In the genomic region with DNA sequence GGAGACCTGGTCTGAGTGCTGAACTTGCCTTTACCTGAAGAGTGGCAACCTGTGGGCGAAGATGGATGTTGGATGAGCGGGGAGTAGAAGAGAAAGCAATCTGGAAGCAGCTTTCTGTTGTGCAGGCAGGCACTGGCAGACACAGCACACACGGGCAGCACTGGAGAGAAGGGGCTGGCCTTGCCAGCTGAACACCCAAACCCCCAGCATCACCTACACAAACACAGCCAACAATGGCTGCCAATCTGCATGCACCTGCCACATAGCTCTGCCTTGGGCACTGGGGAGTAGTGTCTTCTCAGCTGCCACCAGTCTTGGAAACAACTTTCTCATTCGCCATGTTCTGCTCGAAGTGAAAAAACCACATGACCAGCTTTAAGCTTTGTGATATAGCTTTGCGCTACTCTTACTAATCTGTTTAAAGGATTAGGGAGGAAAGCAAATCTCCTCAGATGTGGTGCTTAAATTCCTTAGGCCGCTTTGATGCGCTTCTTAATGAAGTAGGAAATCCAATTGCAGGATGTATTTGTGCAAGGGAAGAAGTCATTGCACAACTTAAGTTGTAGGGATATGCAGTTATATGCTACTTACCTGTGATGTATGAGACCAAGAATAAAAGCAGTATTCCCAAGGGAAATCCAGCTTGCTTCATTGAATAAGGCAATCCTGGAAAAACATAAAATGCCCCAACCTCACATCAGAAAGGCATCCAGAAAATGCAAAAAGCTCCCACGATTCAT, we compare ENCODE assay signal across 18 mouse cellular contexts. TPM values are rescaled to one million over a fixed set of nuclear protein-coding genes. Genes with fewer than 3 reads are reported as not detected.
"Had no signal": no experiment of that assay in that cellular context is flagged by ENCODE, and none has a peak within 500 bp of the region (broad histone marks: within the 10 kb centered on the region; RNA-seq: fewer than 3 reads in every experiment).

No protein-coding gene starts in this region.

- H3K36me3 ChIP-seq: limb, embryonic 10.5 days; liver, embryonic 15.5 days; neural tube, embryonic 15.5 days had no signal

- H3K9me3 ChIP-seq: limb, embryonic 10.5 days; liver, embryonic 15.5 days; neural tube, embryonic 15.5 days had no signal

- DNase-seq: kidney, adult 9 months; kidney, postnatal 10 days; kidney, postnatal 4 days; lung, adult 2 months; lung, postnatal 4 days; right cerebral cortex, postnatal 14 days; thymus, adult 2 months; thymus, postnatal 25 days had no signal

- H3K4me3 ChIP-seq: layer of hippocampus, adult 2 months; limb, embryonic 10.5 days; liver, embryonic 15.5 days; myocyte; neural tube, embryonic 15.5 days had no signal

- H3K27ac ChIP-seq: layer of hippocampus, adult 2 months; limb, embryonic 10.5 days; liver, embryonic 15.5 days; neural tube, embryonic 15.5 days; stomach, postnatal 0 days had no signal

- H3K4me1 ChIP-seq: liver, embryonic 15.5 days had no signal

- H3K9ac ChIP-seq: liver, embryonic 15.5 days; neural tube, embryonic 15.5 days had no signal

- H3K4me2 ChIP-seq: liver, embryonic 11.5 days; liver, embryonic 15.5 days; neural tube, embryonic 15.5 days had no signal

- H3K27me3 ChIP-seq: neural tube, embryonic 15.5 days had no signal

- ATAC-seq: intestine, embryonic 16.5 days; lung, postnatal 0 days had no signal

RNA-seq across cellular contexts. Expression of a gene that starts 2.9 kb away (rescaled TPM):
- total RNA-seq: megakaryocyte, adult 5-6 weeks had no signal
- polyA plus RNA-seq: limb, embryonic 10.5 days; liver, embryonic 11.5 days; liver, embryonic 15.5 days; myocyte; thymus, adult 2 months had no signal
